In genomic region chr8:69906260-69906659, GRCm38 (mm10) we compare ENCODE assay signal across 28 mouse cellular contexts. TPM values are rescaled to one million over a fixed set of nuclear protein-coding genes. Genes with fewer than 3 reads are reported as not detected.
DNase-seq lines count a peak whose midpoint lies in the region; ATAC-seq and TF ChIP-seq lines count a peak whose summit lies in the region.
"Had no signal": no experiment of that assay in that cellular context is flagged by ENCODE, and none has a peak within 500 bp of the region (broad histone marks: within the 10 kb centered on the region; RNA-seq: fewer than 3 reads in every experiment).

No protein-coding gene starts in this region.

- no peak for ATAC-seq in heart, embryonic 13.5 days (ENCODE audit: extremely low read depth, insufficient number of reproducible peaks, low FRiP score, low TSS enrichment)
- ATAC-seq in liver, embryonic 13.5 days (ENCODE audit: low read depth) = no peak
- ATAC-seq in megakaryocyte-erythroid progenitor cell, adult 5-6 weeks (replicated peaks; ENCODE audit: low FRiP score, low TSS enrichment, poor library complexity, severe bottlenecking) = no peak
- ATAC-seq: CD4-positive, CD25-positive, alpha-beta regulatory T cell, adult 4 months; forebrain, embryonic 13.5 days; forebrain, embryonic 16.5 days; Patski had no signal

- peaks cover 49% of the 10 kb centered on the region for H3K4me1 ChIP-seq in heart, embryonic 13.5 days
- H3K4me1 ChIP-seq in heart, adult 2 months (ENCODE audit: control insufficient read depth, insufficient read depth, low read length) = peaks cover 2% of the 10 kb centered on the region; the same call in 1 of the 2 replicates
- peaks cover 49% of the 10 kb centered on the region for H3K4me1 ChIP-seq in liver, embryonic 13.5 days (replicated peaks)
- H3K4me1 ChIP-seq in CH12.LX (ENCODE audit: control insufficient read depth in 1 of 2, insufficient read depth in 2 of 2) = peaks cover 0 to 12% of the 10 kb centered on the region in 2 experiments; a peak in 3 of 4 replicates
- H3K4me1 ChIP-seq in embryonic fibroblast, embryonic 13.5 days (ENCODE audit: control insufficient read depth, insufficient read depth, low read length) = peaks cover 19% of the 10 kb centered on the region

- no peak for DNase-seq in heart, adult 2 months
- no peak for DNase-seq in liver, embryonic 13.5 days
- DNase-seq in liver (no peak), CH12.LX (ENCODE audit: extremely low read depth) (no peak)
- DNase-seq: adrenal gland, postnatal 10 days; adrenal gland, postnatal 36 days; cerebellum, adult 11 months; cerebellum, adult 8-10 months; cerebellum, postnatal 10 days; cerebellum, postnatal 36 days; embryo, embryonic 11 days; gastrocnemius, postnatal 14 days; heart, adult 18-20 months had no signal

- no peak for TF ChIP-seq CTCF in heart, adult 2 months (IDR thresholded peaks at IDR 0.05)
- no peak for TF ChIP-seq CTCF in CH12.LX (conservative IDR thresholded peaks at IDR 0.05 in 1 of 2, IDR thresholded peaks at IDR 0.05 in 1 of 2; ENCODE audit: low read depth in 2 of 2, low read length in 2 of 2)
- no peak for TF ChIP-seq CTCF in embryonic fibroblast, embryonic 13.5 days (IDR thresholded peaks at IDR 0.05; ENCODE audit: borderline replicate concordance, insufficient read depth, low read length)

- TF ChIP-seq POLR2A in heart, adult 2 months (IDR thresholded peaks at IDR 0.05; ENCODE audit: insufficient read depth, low read depth, low read length) = no peak
- TF ChIP-seq POLR2A in CH12.LX (IDR thresholded peaks at IDR 0.05; ENCODE audit: low read depth, low read length) = peak; percentile 11; the same call in 1 of the 2 replicates
- TF ChIP-seq POLR2A in embryonic fibroblast, embryonic 13.5 days (IDR thresholded peaks at IDR 0.05; ENCODE audit: low read depth, low read length) = no peak

- no peaks in the 10 kb centered on the region for H3K9me3 ChIP-seq in heart, embryonic 13.5 days
- no peaks in the 10 kb centered on the region for H3K9me3 ChIP-seq in liver, embryonic 13.5 days (replicated peaks)
- no peaks in the 10 kb centered on the region for H3K9me3 ChIP-seq in CH12.LX (replicated peaks; ENCODE audit: low read length)
- H3K9me3 ChIP-seq: embryonic facial prominence, embryonic 10.5 days; embryonic facial prominence, embryonic 13.5 days; forebrain, embryonic 10.5 days; forebrain, embryonic 13.5 days; heart, embryonic 10.5 days; hindbrain, embryonic 12.5 days; hindbrain, embryonic 15.5 days had no signal

- dilution Hi-C loops in CH12.LX (cut with MboI; ENCODE audit: extremely low pct_ligation_motif_present, extremely low pct_unique_long_range_greater_than_20kb, low sequenced_read_pairs) = no loop called here

- WGBS in heart, embryonic 13.5 days = 86% methylated on average over 2 of the region's 2 CpGs
- 91% methylated on average over 2 of the region's 2 CpGs for WGBS in heart, adult 2 months
- 87% methylated on average over 2 of the region's 2 CpGs for WGBS in liver, embryonic 13.5 days (ENCODE audit: insufficient replicate concordance)

- TF ChIP-seq EP300 in heart, adult 2 months (IDR thresholded peaks at IDR 0.05; ENCODE audit: insufficient read depth, low read depth, low read length) = no peak
- no peak for TF ChIP-seq EP300 in CH12.LX (IDR thresholded peaks at IDR 0.05; ENCODE audit: low read length)

- intact Hi-C loops in heart, adult 2 months (cut with DNase I) = no loop called here

- H3K4me2 ChIP-seq in heart, embryonic 13.5 days = no peak overlapping the region
- no peak overlapping the region for H3K4me2 ChIP-seq in liver, embryonic 13.5 days
- no peak overlapping the region for H3K4me2 ChIP-seq in CH12.LX (ENCODE audit: insufficient read depth, low read depth, poor library complexity, severe bottlenecking)
- H3K4me2 ChIP-seq: embryonic facial prominence, embryonic 13.5 days; forebrain, embryonic 13.5 days; hindbrain, embryonic 12.5 days; hindbrain, embryonic 15.5 days had no signal

- no peak overlapping the region; the same call in 1 of the 2 replicates for H3K9ac ChIP-seq in heart, embryonic 13.5 days
- no peak overlapping the region for H3K9ac ChIP-seq in heart, adult 2 months (ENCODE audit: low read depth, low read length)
- no peak overlapping the region for H3K9ac ChIP-seq in liver, embryonic 13.5 days
- no peak overlapping the region for H3K9ac ChIP-seq in CH12.LX (ENCODE audit: insufficient read depth, low read depth)
- H3K9ac ChIP-seq: embryonic facial prominence, embryonic 13.5 days; forebrain, embryonic 13.5 days; hindbrain, embryonic 12.5 days; hindbrain, embryonic 15.5 days had no signal

- in situ Hi-C loops in CH12.LX (cut with MboI; ENCODE audit: low pct_ligation_motif_present, low pct_unique_long_range_greater_than_20kb, low sequenced_read_pairs) = no loop called here

- peaks cover 42% of the 10 kb centered on the region for H3K36me3 ChIP-seq in heart, embryonic 13.5 days
- no peaks in the 10 kb centered on the region for H3K36me3 ChIP-seq in heart, adult 2 months (ENCODE audit: control insufficient read depth, insufficient read depth, low read length)
- peaks cover 41% of the 10 kb centered on the region for H3K36me3 ChIP-seq in liver, embryonic 13.5 days
- H3K36me3 ChIP-seq in CH12.LX (replicated peaks in 1 of 2; ENCODE audit: control insufficient read depth in 1 of 2, insufficient read depth in 1 of 2, low read length in 1 of 2) = peaks cover 35 to 45% of the 10 kb centered on the region in 2 experiments

- H3K4me3 ChIP-seq in heart, embryonic 13.5 days = no peak overlapping the region
- H3K4me3 ChIP-seq in heart, adult 2 months = no peak overlapping the region
- no peak overlapping the region for H3K4me3 ChIP-seq in liver, embryonic 13.5 days (replicated peaks)
- no peak overlapping the region for H3K4me3 ChIP-seq in CH12.LX (replicated peaks in 1 of 3; ENCODE audit: low read depth in 2 of 3, low read length in 2 of 3, poor library complexity in 1 of 3)
- no peak overlapping the region for H3K4me3 ChIP-seq in embryonic fibroblast, embryonic 13.5 days (ENCODE audit: insufficient read depth, low read length)
- H3K4me3 ChIP-seq: embryonic facial prominence, embryonic 10.5 days; embryonic facial prominence, embryonic 13.5 days; forebrain, embryonic 10.5 days; forebrain, embryonic 13.5 days; heart, embryonic 10.5 days; hindbrain, embryonic 12.5 days; hindbrain, embryonic 15.5 days had no signal

- no peaks in the 10 kb centered on the region for H3K27me3 ChIP-seq in heart, embryonic 13.5 days (replicated peaks)
- H3K27me3 ChIP-seq in heart, adult 2 months (ENCODE audit: control insufficient read depth, insufficient read depth, low read length) = no peaks in the 10 kb centered on the region
- H3K27me3 ChIP-seq in liver, embryonic 13.5 days = no peaks in the 10 kb centered on the region
- H3K27me3 ChIP-seq in CH12.LX (replicated peaks) = no peaks in the 10 kb centered on the region
- H3K27me3 ChIP-seq: embryonic facial prominence, embryonic 13.5 days; forebrain, embryonic 13.5 days; hindbrain, embryonic 12.5 days; hindbrain, embryonic 15.5 days; Patski had no signal

- 0 out of 2 replicates have a peak overlapping the region, but pooled peaks have one; percentile 2 for H3K27ac ChIP-seq in heart, embryonic 13.5 days (replicated peaks)
- H3K27ac ChIP-seq in heart, adult 2 months = no peak overlapping the region
- H3K27ac ChIP-seq in liver, embryonic 13.5 days = 0 out of 2 replicates have a peak overlapping the region, but pooled peaks have one; percentile 12
- H3K27ac ChIP-seq in CH12.LX (ENCODE audit: insufficient read depth, low read depth) = no peak overlapping the region
- H3K27ac ChIP-seq in embryonic fibroblast, embryonic 13.5 days (ENCODE audit: insufficient read depth, low read length) = peak overlapping the region; percentile 39; the same call in 1 of the 2 replicates
- H3K27ac ChIP-seq: embryonic facial prominence, embryonic 10.5 days; embryonic facial prominence, embryonic 13.5 days; forebrain, embryonic 10.5 days; forebrain, embryonic 13.5 days; heart, embryonic 10.5 days; hindbrain, embryonic 12.5 days; hindbrain, embryonic 15.5 days had no signal

- no peak for TF ChIP-seq RAD21 in CH12.LX (IDR thresholded peaks at IDR 0.05; ENCODE audit: low read depth, low read length)

- no peaks in the 10 kb centered on the region for H3K79me2 ChIP-seq in heart, adult 2 months (replicated peaks; ENCODE audit: control insufficient read depth, insufficient read depth, low read length)
- H3K79me2 ChIP-seq in CH12.LX (replicated peaks; ENCODE audit: control insufficient read depth, extremely low read depth, insufficient read depth, poor library complexity, severe bottlenecking) = no peaks in the 10 kb centered on the region

RNA-seq across cellular contexts. Expression of gene Yjefn3, which starts 3.7 kb away (rescaled TPM):
- 8.1 and 8.2 TPM in 2 replicates for polyA plus RNA-seq in heart, embryonic 13.5 days (2015; fragmentation: Nextera tagmentation; extraction: Ambion mirVana)
- total RNA-seq in heart, adult 2 months (2021) = 10 to 100 TPM; 13.3 to 16.8 TPM
- polyA plus RNA-seq in heart, adult 2 months (2012; rRNA removed) = 11.5 and 14.2 TPM in 2 replicates
- polyA plus RNA-seq in liver, embryonic 13.5 days (2015; fragmentation: Nextera tagmentation; extraction: Ambion mirVana) = 0.74 and 0.81 TPM in 2 replicates
- total RNA-seq in CH12.LX (2012; rRNA removed) = 8.0 and 9.5 TPM in 2 replicates
- total RNA-seq in CH12.LX (2014; rRNA removed) = 3.3 and 3.6 TPM in 2 replicates
- 8.4 and 10.5 TPM in 2 replicates for polyA plus RNA-seq in CH12.LX (2012; ENCODE audit: insufficient read length, low read depth)
- polyA plus RNA-seq in embryonic fibroblast, embryonic 13.5 days (2011; ENCODE audit: insufficient read length, low read depth, missing spikeins) = not detected in 2 replicates
- not detected in 2 replicates for total RNA-seq in megakaryocyte-erythroid progenitor cell, adult 5-6 weeks (2014; fragmentation: Nextera tagmentation)
- not detected in 2 replicates for total RNA-seq in megakaryocyte-erythroid progenitor cell, adult 5-6 weeks (2017)
- total RNA-seq: hematopoietic stem cell, adult 5-6 weeks had no signal

RNA-seq across cellular contexts. Expression of gene Ndufa13, which starts 3.9 kb away (rescaled TPM):
- 304 and 343 TPM in 2 replicates for polyA plus RNA-seq in heart, embryonic 13.5 days (2015; fragmentation: Nextera tagmentation; extraction: Ambion mirVana)
- 100 to 1,000 TPM; 417 to 492 TPM for total RNA-seq in heart, adult 2 months (2021)
- 443 and 488 TPM in 2 replicates for polyA plus RNA-seq in heart, adult 2 months (2012; rRNA removed)
- 109 and 114 TPM in 2 replicates for polyA plus RNA-seq in liver, embryonic 13.5 days (2015; fragmentation: Nextera tagmentation; extraction: Ambion mirVana)
- total RNA-seq in CH12.LX (2012; rRNA removed) (153 and 177 TPM in 2 replicates), CH12.LX (2014; rRNA removed) (60.9 and 74.7 TPM in 2 replicates)
- 90.1 and 104 TPM in 2 replicates for polyA plus RNA-seq in CH12.LX (2012; ENCODE audit: insufficient read length, low read depth)
- polyA plus RNA-seq in embryonic fibroblast, embryonic 13.5 days (2011; ENCODE audit: insufficient read length, low read depth, missing spikeins) = 62.9 and 77.5 TPM in 2 replicates
- 110 and 122 TPM in 2 replicates for total RNA-seq in megakaryocyte-erythroid progenitor cell, adult 5-6 weeks (2014; fragmentation: Nextera tagmentation)
- total RNA-seq in megakaryocyte-erythroid progenitor cell, adult 5-6 weeks (2017) = 91.6 and 99.6 TPM in 2 replicates

RNA-seq across cellular contexts. Expression of gene Tssk6, which starts 4.3 kb away (rescaled TPM):
- polyA plus RNA-seq in heart, embryonic 13.5 days (2015; fragmentation: Nextera tagmentation; extraction: Ambion mirVana) = 1.9 and 2.2 TPM in 2 replicates
- total RNA-seq in heart, adult 2 months (2021) = under 1 TPM; 0.16 to 0.23 TPM
- 0.23 and 0.49 TPM in 2 replicates for polyA plus RNA-seq in heart, adult 2 months (2012; rRNA removed)
- 2.4 and 2.5 TPM in 2 replicates for polyA plus RNA-seq in liver, embryonic 13.5 days (2015; fragmentation: Nextera tagmentation; extraction: Ambion mirVana)
- total RNA-seq in CH12.LX (2012; rRNA removed) (1.5 and 1.8 TPM in 2 replicates), CH12.LX (2014; rRNA removed) (0.35 and 0.44 TPM in 2 replicates)
- 1.7 and 2.3 TPM in 2 replicates for polyA plus RNA-seq in CH12.LX (2012; ENCODE audit: insufficient read length, low read depth)
- 0.39 and 0.50 TPM in 2 replicates for polyA plus RNA-seq in embryonic fibroblast, embryonic 13.5 days (2011; ENCODE audit: insufficient read length, low read depth, missing spikeins)
- total RNA-seq in megakaryocyte-erythroid progenitor cell, adult 5-6 weeks (2014; fragmentation: Nextera tagmentation) = 1.4 TPM in 1 of 2 replicates, not detected in the other
- 0.15 TPM in 1 of 2 replicates, not detected in the other for total RNA-seq in megakaryocyte-erythroid progenitor cell, adult 5-6 weeks (2017)
- total RNA-seq: gastrocnemius, adult 18-20 months had no signal

RNA-seq across cellular contexts. Expression of gene Cilp2, which starts 18.8 kb away (rescaled TPM):
- 0.55 and 0.56 TPM in 2 replicates for polyA plus RNA-seq in heart, embryonic 13.5 days (2015; fragmentation: Nextera tagmentation; extraction: Ambion mirVana)
- total RNA-seq in heart, adult 2 months (2021) = 1 to 10 TPM; 1.5 to 1.9 TPM
- 11.2 and 16.8 TPM in 2 replicates for polyA plus RNA-seq in heart, adult 2 months (2012; rRNA removed)
- polyA plus RNA-seq in liver, embryonic 13.5 days (2015; fragmentation: Nextera tagmentation; extraction: Ambion mirVana) = 0.03 and 0.09 TPM in 2 replicates
- total RNA-seq in CH12.LX (2012; rRNA removed) (0.08 TPM in 2 replicates), CH12.LX (2014; rRNA removed) (0.04 TPM in 1 of 2 replicates, not detected in the other)
- 0.07 TPM in 1 of 2 replicates, not detected in the other for polyA plus RNA-seq in CH12.LX (2012; ENCODE audit: insufficient read length, low read depth)
- polyA plus RNA-seq in embryonic fibroblast, embryonic 13.5 days (2011; ENCODE audit: insufficient read length, low read depth, missing spikeins) = not detected in 2 replicates
- not detected in 2 replicates for total RNA-seq in megakaryocyte-erythroid progenitor cell, adult 5-6 weeks (2014; fragmentation: Nextera tagmentation)
- not detected in 2 replicates for total RNA-seq in megakaryocyte-erythroid progenitor cell, adult 5-6 weeks (2017)
- total RNA-seq: hematopoietic stem cell, adult 5-6 weeks had no signal
- polyA plus RNA-seq: CD4-positive, CD25-positive, alpha-beta regulatory T cell, adult 4 months had no signal

Comparison
In these comparisons a context has a peak if more than half of its experiments do, and no peak if none do; other contexts are left out.
1. H3K27ac ChIP-seq: peak in heart, embryonic 13.5 days (single experiment), liver, embryonic 13.5 days (single experiment) and embryonic fibroblast, embryonic 13.5 days (single experiment); none in heart, adult 2 months (single experiment) and CH12.LX (single experiment).